15 mouse cellular contexts compared by ENCODE assay signal in genomic region chr13:99235428-99236210, GRCm38 (mm10). TPM values are rescaled to one million over a fixed set of nuclear protein-coding genes. Genes with fewer than 3 reads are reported as not detected.
DNase-seq lines count a peak whose midpoint lies in the region; ATAC-seq and TF ChIP-seq lines count a peak whose summit lies in the region.
"Had no signal": no experiment of that assay in that cellular context is flagged by ENCODE, and none has a peak within 500 bp of the region (broad histone marks: within the 10 kb centered on the region; RNA-seq: fewer than 3 reads in every experiment).

No protein-coding gene starts in this region.

- no peaks in the 10 kb centered on the region for H3K9me3 ChIP-seq in intestine, embryonic 16.5 days (ENCODE audit: control insufficient read depth, low read length)
- H3K9me3 ChIP-seq in intestine, postnatal 0 days (ENCODE audit: control insufficient read depth) = no peaks in the 10 kb centered on the region
- H3K9me3 ChIP-seq in lung, postnatal 0 days (ENCODE audit: low read length) = no peaks in the 10 kb centered on the region
- H3K9me3 ChIP-seq: embryonic facial prominence, embryonic 12.5 days; hindbrain, embryonic 12.5 days; liver, embryonic 12.5 days; neural tube, embryonic 13.5 days had no signal

- H3K4me1 ChIP-seq in intestine, embryonic 16.5 days (ENCODE audit: control insufficient read depth, insufficient read depth, low read length) = peaks cover 12% of the 10 kb centered on the region
- H3K4me1 ChIP-seq in intestine, postnatal 0 days (replicated peaks; ENCODE audit: control insufficient read depth, insufficient read depth, low read length) = peaks cover 6% of the 10 kb centered on the region; the same call in 1 of the 2 replicates
- H3K4me1 ChIP-seq in lung, postnatal 0 days (ENCODE audit: insufficient read depth, low read depth, low read length) = peaks cover 35% of the 10 kb centered on the region; the same call in 1 of the 2 replicates
- H3K4me1 ChIP-seq in lung, adult 2 months (ENCODE audit: control insufficient read depth, insufficient read depth, low read length) = peaks cover 22% of the 10 kb centered on the region

- H3K27ac ChIP-seq in intestine, embryonic 16.5 days (ENCODE audit: low read length) = peak overlapping the region; percentile 42; the same call in 1 of the 2 replicates
- H3K27ac ChIP-seq in intestine, postnatal 0 days (ENCODE audit: low read depth, low read length) = no peak overlapping the region
- H3K27ac ChIP-seq in lung, postnatal 0 days (ENCODE audit: low read length) = peak overlapping the region; percentile 22; the same call in 1 of the 2 replicates
- H3K27ac ChIP-seq: embryonic facial prominence, embryonic 12.5 days; hindbrain, embryonic 12.5 days; liver, embryonic 12.5 days had no signal

- H3K36me3 ChIP-seq in intestine, embryonic 16.5 days (ENCODE audit: control insufficient read depth, insufficient read depth, low read length) = no peaks in the 10 kb centered on the region
- no peaks in the 10 kb centered on the region for H3K36me3 ChIP-seq in intestine, postnatal 0 days (ENCODE audit: control insufficient read depth, insufficient read depth)
- H3K36me3 ChIP-seq in lung, postnatal 0 days (ENCODE audit: insufficient read depth, low read length) = no peaks in the 10 kb centered on the region
- H3K36me3 ChIP-seq: embryonic facial prominence, embryonic 12.5 days; hindbrain, embryonic 12.5 days; liver, embryonic 12.5 days; neural tube, embryonic 13.5 days had no signal

- TF ChIP-seq CTCF in intestine, postnatal 0 days (IDR thresholded peaks at IDR 0.05; ENCODE audit: low read depth) = no peak
- no peak for TF ChIP-seq CTCF in lung, postnatal 0 days (IDR thresholded peaks at IDR 0.05)
- TF ChIP-seq CTCF in lung, adult 2 months (IDR thresholded peaks at IDR 0.05; ENCODE audit: insufficient read depth, low read length) = no peak

- peak; percentile 56 for DNase-seq in lung, postnatal 0 days (ENCODE audit: low spot score)
- no peak for DNase-seq in lung, adult 2 months
- peak; percentile 31 for DNase-seq in heart, postnatal 4 days
- peak; percentile 12 to 60 for DNase-seq in lung, postnatal 4 days
- no peak for DNase-seq in layer of hippocampus, postnatal 36 days
- DNase-seq: cerebellum, adult 2 months; forebrain, postnatal 0 days; midbrain, embryonic 14.5 days; right cerebral cortex, postnatal 14 days had no signal

- no peak for ATAC-seq in intestine, embryonic 16.5 days
- ATAC-seq in intestine, postnatal 0 days = no peak
- no peak for ATAC-seq in lung, postnatal 0 days
- ATAC-seq: forebrain, postnatal 0 days; liver, embryonic 12.5 days had no signal

- no peaks in the 10 kb centered on the region for H3K27me3 ChIP-seq in intestine, embryonic 16.5 days (replicated peaks; ENCODE audit: control insufficient read depth, insufficient read depth, low read length)
- H3K27me3 ChIP-seq in intestine, postnatal 0 days (replicated peaks; ENCODE audit: control insufficient read depth, insufficient read depth, low read length) = no peaks in the 10 kb centered on the region
- no peaks in the 10 kb centered on the region for H3K27me3 ChIP-seq in lung, postnatal 0 days (replicated peaks; ENCODE audit: insufficient read depth, low read length)
- H3K27me3 ChIP-seq: embryonic facial prominence, embryonic 12.5 days; hindbrain, embryonic 12.5 days; liver, embryonic 12.5 days; neural tube, embryonic 13.5 days had no signal

- H3K9ac ChIP-seq in intestine, embryonic 16.5 days (ENCODE audit: low read depth, low read length) = no peak overlapping the region
- H3K9ac ChIP-seq in intestine, postnatal 0 days (ENCODE audit: low read depth, low read length) = no peak overlapping the region
- H3K9ac ChIP-seq in lung, postnatal 0 days (replicated peaks; ENCODE audit: low read depth) = no peak overlapping the region
- H3K9ac ChIP-seq: embryonic facial prominence, embryonic 12.5 days; forebrain, postnatal 0 days; hindbrain, embryonic 12.5 days; liver, embryonic 12.5 days; neural tube, embryonic 13.5 days had no signal

- H3K4me3 ChIP-seq in intestine, embryonic 16.5 days (ENCODE audit: low read length) = no peak overlapping the region
- H3K4me3 ChIP-seq in intestine, postnatal 0 days (ENCODE audit: low read depth, low read length) = no peak overlapping the region
- no peak overlapping the region for H3K4me3 ChIP-seq in lung, postnatal 0 days (ENCODE audit: low read depth, low read length)
- no peak overlapping the region for H3K4me3 ChIP-seq in lung, adult 2 months (replicated peaks; ENCODE audit: extremely low read depth, low read depth, low read length)
- H3K4me3 ChIP-seq: embryonic facial prominence, embryonic 12.5 days; hindbrain, embryonic 12.5 days; liver, embryonic 12.5 days; neural tube, embryonic 13.5 days had no signal

- no peak for TF ChIP-seq EP300 in lung, postnatal 0 days (IDR thresholded peaks at IDR 0.05)

- no peak for TF ChIP-seq POLR2A in lung, adult 2 months (IDR thresholded peaks at IDR 0.05; ENCODE audit: borderline replicate concordance, extremely low read depth, low read depth, low read length)

- H3K4me2 ChIP-seq in intestine, embryonic 16.5 days (ENCODE audit: low read depth, low read length) = no peak overlapping the region
- no peak overlapping the region for H3K4me2 ChIP-seq in intestine, postnatal 0 days (replicated peaks; ENCODE audit: low read depth)
- H3K4me2 ChIP-seq in lung, postnatal 0 days (replicated peaks; ENCODE audit: low read depth, low read length) = no peak overlapping the region
- H3K4me2 ChIP-seq: embryonic facial prominence, embryonic 12.5 days; hindbrain, embryonic 12.5 days; liver, embryonic 12.5 days; neural tube, embryonic 13.5 days had no signal

- WGBS in intestine, embryonic 16.5 days = 69% methylated on average over 20 of the region's 20 CpGs
- WGBS in intestine, postnatal 0 days = 68% methylated on average over 19 of the region's 20 CpGs
- WGBS in lung, postnatal 0 days = 40% methylated on average over 20 of the region's 20 CpGs
- WGBS in lung, adult 2 months = 53% methylated on average over 20 of the region's 20 CpGs

RNA-seq across cellular contexts. Expression of gene Zfp366, which starts 51.0 kb away (rescaled TPM):
- 0.50 and 0.53 TPM in 2 replicates for polyA plus RNA-seq in intestine, embryonic 16.5 days (2015; fragmentation: Nextera tagmentation; extraction: Ambion mirVana)
- 0.38 and 0.39 TPM in 2 replicates for polyA plus RNA-seq in intestine, postnatal 0 days (2015; fragmentation: Nextera tagmentation; extraction: Ambion mirVana)
- 1.6 and 2.0 TPM in 2 replicates for polyA plus RNA-seq in lung, postnatal 0 days (2015; fragmentation: Nextera tagmentation; extraction: Ambion mirVana)
- 13.6 and 14.5 TPM in 2 replicates for polyA plus RNA-seq in lung, adult 2 months (2012; rRNA removed)
- total RNA-seq in heart, postnatal 4 days (2021) = 10 to 100 TPM in 1 of 2 experiments, 1 to 10 TPM in 1; 7.2 to 10.1 TPM
- 1 to 10 TPM; 4.1 to 4.7 TPM for total RNA-seq in layer of hippocampus, postnatal 36 days (2021)

Comparison
In these comparisons a context has a peak if more than half of its experiments do, and no peak if none do; other contexts are left out.
1. DNase-seq: peak in lung, postnatal 0 days (single experiment), heart, postnatal 4 days (single experiment) and lung, postnatal 4 days (2 of 2); none in lung, adult 2 months (single experiment) and layer of hippocampus, postnatal 36 days (0 of 2).